Mouse (Mus musculus) spleen, postnatal 36 days (tissue): ENCODE results near the gene Ppard.
"Not testable (repeated sequence)": the region's sequence is repeated elsewhere in the genome, so short reads cannot be mapped to it uniquely, and the experiment has no call there.

Experiments used
- DNase-seq, 2 experiments: peaks; one replicate each; pipeline ENCODE4 v3.0.0; 2022; ENCODE audit warnings: low spot score in 2 of 2, mixed read lengths in 1 of 2

The Ppard gene

GRCm38 (mm10) chr17:28232475-28233060 lies at the start of gene Ppard:
TSS of gene Ppard (plus strand) at chr17:28232700.
- DNase-seq = peak; percentile 97

DNA sequence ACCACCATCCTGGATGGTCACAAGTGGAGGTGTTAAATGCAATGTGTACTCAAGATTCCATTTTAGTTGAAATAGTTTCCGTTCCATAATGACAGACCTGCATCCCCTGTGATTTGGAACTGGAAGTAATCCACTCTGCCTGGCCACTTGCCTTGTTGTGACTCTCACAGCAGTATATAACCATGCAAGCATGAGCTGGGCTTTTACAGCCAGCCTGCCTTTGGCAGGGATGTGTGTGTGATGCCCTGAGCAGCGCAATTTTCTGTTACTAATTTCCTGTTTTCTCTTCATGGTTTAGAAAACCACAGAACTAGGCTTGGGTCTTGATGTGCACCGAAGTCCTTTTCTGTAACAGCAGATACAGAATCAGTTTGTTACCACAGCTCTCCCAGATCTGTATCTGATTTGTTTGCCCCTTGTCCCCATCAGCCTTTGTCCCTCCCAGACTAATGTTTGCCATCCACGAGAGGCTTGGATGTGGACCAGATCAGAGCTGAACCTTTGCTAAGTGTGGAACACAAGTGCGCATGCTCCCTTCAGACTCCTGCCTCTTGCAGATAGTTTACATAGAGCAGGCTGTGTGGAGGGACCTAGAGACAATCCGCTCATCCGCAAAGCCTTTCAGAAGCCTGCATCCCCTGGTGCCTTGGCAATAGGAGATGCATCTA lies 47.4 kb upstream of the Ppard start:
- no peak for DNase-seq

DNA sequence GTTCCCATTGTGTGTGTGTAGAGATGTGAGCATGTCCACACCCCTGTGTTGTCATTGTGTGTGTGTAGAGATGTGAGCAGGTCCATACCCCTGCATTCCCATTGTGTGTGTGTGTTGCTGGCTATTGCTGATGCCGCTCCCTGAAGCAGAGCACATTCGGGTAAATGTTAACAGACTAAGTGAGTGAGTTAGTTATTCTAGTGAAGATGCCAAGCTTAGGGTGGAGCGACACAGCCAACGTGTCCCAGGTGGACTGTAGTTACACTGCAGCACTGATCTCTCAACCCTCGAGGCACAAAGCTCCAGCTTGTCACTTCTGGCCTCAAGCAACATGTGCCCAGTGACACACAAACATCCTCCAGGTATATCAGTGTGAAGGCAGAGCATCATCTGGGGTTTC lies 44.2 kb upstream of the Ppard start:
- no peak for DNase-seq

GRCm38 (mm10) chr17:28192754-28193153 lies 39.7 kb upstream of the Ppard start:
- DNase-seq = no peak

DNA sequence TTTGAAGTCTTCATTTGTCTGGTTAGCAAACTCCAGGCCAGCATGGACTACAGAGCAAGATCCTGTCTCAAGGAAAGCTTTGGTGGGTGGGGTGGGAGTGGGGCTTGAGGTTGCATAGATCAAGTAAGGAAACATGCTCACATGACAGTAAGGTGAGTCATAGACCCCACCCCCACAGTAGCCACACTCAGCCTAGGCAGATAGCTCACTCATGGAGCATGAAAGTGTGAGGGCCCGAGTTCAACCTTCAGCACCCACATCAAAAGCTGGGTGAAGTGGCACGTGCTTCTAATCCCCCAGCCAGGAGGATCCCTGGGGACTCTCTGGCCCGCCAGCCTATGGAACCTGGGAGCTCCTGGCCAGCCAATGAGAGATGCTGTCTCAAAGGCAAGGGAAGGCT lies 38.9 kb upstream of the Ppard start:
- DNase-seq = no peak

DNA sequence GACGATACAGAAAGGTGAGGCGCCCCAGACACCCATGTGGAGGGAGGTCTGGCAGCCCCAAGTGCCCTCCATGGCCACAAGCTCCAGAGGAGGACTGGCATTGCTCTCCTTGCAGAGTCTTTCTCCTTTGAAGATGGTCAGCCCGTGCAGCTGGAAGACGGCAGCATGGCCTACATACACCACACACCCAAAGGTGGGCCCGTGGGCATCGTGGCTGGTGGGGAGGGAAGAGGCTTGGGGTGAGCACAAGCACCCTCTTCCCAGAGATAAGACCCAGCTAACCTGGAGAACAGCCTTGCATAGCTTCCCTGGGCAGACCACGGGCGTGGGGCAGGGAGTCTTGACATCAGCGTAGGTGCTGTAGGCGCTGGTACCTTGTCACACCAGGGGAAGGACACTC lies 37.5 kb upstream of the Ppard start:
- DNase-seq = no peak

DNA sequence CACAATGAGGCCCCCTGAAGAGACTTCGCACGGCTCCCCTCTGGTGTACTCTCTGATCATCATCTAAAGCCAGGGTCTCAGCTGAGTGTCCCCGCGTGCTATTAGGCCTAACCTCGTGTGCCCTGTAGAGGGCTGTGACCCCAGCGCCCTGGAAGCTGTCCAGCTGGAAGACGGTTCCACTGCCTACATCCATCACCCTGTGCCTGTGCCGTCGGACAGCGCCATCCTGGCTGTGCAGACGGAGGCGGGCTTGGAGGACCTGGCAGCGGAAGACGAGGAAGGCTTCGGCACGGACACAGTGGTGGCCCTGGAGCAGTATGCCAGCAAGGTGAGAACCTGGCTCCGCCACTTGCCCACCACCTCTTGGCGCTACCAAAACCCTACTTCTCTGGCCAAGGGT lies 34.9 kb upstream of the Ppard start:
- DNase-seq = no peak

GRCm38 (mm10) chr17:28201982-28202381 lies 30.5 kb upstream of the Ppard start:
- DNase-seq = no peak

GRCm38 (mm10) chr17:28204052-28204720 lies 28.3 kb upstream of the Ppard start:
- DNase-seq = peak; percentile 53 to 55

DNA sequence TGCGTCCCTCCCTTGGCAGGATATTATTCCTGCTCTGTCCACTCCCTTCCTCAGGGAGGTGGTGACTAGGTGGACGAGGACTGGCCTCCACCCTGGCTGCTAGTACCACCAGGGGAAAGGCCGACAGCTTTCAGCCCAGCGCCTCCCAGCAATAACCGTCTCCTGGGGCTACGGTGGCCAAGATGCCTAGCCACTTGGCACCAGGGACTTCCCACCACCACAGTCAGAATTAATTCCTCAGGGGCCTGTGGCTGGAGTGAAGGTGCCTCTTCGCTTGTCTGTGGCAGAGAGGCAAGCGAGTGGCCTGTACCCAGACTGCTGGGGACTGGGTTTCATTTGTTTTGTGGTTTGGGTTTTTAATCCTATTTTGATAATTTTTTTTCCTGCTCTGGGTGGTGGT lies 27.1 kb upstream of the Ppard start:
- no peak for DNase-seq

- no peak for DNase-seq
Measured at GRCm38 (mm10) chr17:28207092-28207491, 25.4 kb upstream of the Ppard start.

- DNase-seq = peak; percentile 85
Measured at GRCm38 (mm10) chr17:28207591-28208313, 24.7 kb upstream of the Ppard start, which contains the start of gene Def6. TSS of gene Def6 (plus strand) at chr17:28207778.

- no peak for DNase-seq
Measured at GRCm38 (mm10) chr17:28208314-28208612, 24.2 kb upstream of the Ppard start.

- DNase-seq = peak; percentile 34 to 44
Measured at GRCm38 (mm10) chr17:28209457-28210110, 22.9 kb upstream of the Ppard start.

DNA sequence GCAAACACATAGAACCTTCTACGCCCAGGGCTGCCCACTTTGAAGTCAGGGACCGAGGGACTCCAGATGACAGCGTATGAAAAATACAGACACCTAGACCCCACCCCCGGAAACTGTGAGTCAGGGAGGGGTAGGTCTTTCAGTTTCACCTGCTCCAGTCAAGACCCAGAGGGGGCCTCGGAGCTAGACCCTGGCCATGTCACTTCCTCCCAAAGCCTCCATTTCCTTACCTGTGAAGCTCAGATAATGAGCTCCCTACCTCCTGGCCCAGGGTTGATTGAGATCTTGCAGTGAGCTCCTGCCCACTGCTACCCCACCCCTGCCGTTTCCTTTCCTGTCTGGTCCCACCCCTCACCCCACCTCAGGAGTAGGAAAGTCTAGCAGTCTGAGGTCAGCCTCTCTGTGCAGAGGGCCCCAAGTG lies 20.6 kb upstream of the Ppard start:
- peak; percentile 83 to 84 for DNase-seq

- DNase-seq = no peak
Measured at GRCm38 (mm10) chr17:28212391-28212790, 20.1 kb upstream of the Ppard start.

- no peak for DNase-seq
Measured at GRCm38 (mm10) chr17:28213236-28213635, 19.3 kb upstream of the Ppard start.

DNA sequence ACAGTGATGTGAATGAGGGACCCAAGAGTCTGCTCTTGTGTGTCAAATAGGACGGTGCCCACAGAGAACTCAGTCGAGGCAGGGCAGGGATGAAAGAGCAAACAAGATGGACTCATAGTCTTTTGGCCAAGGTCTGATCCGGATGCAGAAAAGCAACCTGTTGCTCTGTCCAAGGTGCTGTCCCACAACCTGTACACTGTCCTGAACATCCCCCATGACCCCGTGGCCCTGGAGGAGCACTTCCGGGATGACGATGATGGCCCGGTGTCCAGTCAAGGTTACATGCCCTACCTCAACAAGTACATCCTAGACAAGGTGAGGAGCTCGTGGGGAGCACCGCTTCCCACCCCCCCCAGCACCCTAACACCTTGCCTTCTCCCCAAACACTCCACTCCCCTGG lies 15.7 kb upstream of the Ppard start:
- DNase-seq = no peak

DNA sequence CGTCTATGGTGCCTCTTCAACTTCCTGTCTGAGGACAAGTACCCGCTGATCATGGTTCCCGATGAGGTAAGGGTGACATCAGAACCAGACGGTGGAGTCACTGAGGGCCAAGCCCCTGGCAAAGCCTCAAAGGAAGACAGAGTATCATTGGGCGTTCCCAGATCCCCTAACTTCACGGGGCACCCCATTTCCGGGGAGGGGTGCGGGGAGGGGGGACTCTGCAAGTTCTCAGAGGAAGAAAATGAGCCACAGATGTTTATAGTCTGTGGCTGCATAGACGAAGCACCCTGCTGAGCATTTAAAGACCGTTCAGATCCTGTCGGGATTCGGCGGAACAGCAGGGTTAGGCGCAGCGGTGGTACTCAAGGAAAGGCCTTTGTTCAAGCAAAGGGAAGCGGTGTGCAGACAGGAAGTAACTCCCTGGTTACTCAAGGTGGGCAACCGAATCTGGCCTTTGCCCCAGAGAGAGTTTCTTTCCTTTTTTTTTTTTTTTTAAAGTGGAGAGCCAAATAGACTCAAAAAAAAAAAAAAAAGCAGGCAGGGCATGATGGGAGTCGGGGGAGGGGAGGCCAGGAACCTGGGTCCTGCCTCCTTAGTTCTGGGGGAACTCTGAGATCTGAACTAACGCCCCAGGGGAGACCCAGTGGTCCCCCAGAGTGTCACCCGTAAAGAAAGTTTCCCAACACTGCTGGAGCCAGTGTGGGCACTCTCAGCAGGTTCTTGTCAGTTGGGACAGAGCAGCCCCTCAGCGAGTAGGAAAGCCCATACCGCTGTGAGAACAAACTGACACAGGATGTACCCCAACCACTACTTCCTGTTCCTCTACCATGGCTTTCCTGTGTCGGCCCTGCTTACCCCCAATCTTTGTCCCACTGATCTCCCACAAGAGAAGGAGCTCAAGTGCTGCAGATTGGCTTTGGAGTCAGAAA lies 14.5 kb upstream of the Ppard start:
- DNase-seq = peak; percentile 70 to 75

- DNase-seq = not testable (repeated sequence)
Measured at GRCm38 (mm10) chr17:28222463-28222862, 10.0 kb upstream of the Ppard start.
